7 mouse cellular contexts compared by ENCODE assay signal in genomic region chr11:50376911-50377891, GRCm38 (mm10). TPM values are rescaled to one million over a fixed set of nuclear protein-coding genes. Genes with fewer than 3 reads are reported as not detected.
DNase-seq lines count a peak whose midpoint lies in the region; ATAC-seq lines count a peak whose summit lies in the region.

TSS of gene Hnrnph1 (plus strand) at chr11:50376990.

- H3K9me3 ChIP-seq in intestine, embryonic 16.5 days (ENCODE audit: control insufficient read depth, low read length) = no peaks in the 10 kb centered on the region
- H3K9me3 ChIP-seq in midbrain, embryonic 11.5 days (ENCODE audit: control insufficient read depth, low read length) = no peaks in the 10 kb centered on the region

- H3K36me3 ChIP-seq in intestine, embryonic 16.5 days (ENCODE audit: control insufficient read depth, insufficient read depth, low read length) = no peaks in the 10 kb centered on the region
- H3K36me3 ChIP-seq in midbrain, embryonic 11.5 days (ENCODE audit: control insufficient read depth, insufficient read depth, low read length) = peaks cover 9% of the 10 kb centered on the region; the same call in 1 of the 2 replicates

- DNase-seq in adrenal gland, adult 8-10 months = peak; percentile 97
- peak; percentile 98 for DNase-seq in embryo, embryonic 9.5 days (ENCODE audit: extremely low spot score)
- peak; percentile 97 to 99 for DNase-seq in gastrocnemius, postnatal 4 days (ENCODE audit: low spot score in 2 of 2)
- DNase-seq in left cerebral cortex, postnatal 36 days (ENCODE audit: low spot score in 2 of 2) = peak; percentile 98 to 99
- DNase-seq in midbrain, embryonic 11.5 days (ENCODE audit: low spot score, missing footprints) = peak; percentile 100
- peak; percentile 100 for DNase-seq in skeletal muscle tissue, adult 2 months (ENCODE audit: low read depth, low spot score)

- intact Hi-C loops in left cerebral cortex, postnatal 36 days (cut with DNase I) = loop anchor here (2.0 kb wide), 1 partner anchor 52 kb away; the partner anchor contains the start of gene Canx

- ATAC-seq in intestine, embryonic 16.5 days = peak; percentile 91
- peak; percentile 90 for ATAC-seq in midbrain, embryonic 11.5 days (ENCODE audit: low FRiP score)

- peak within 1 kb of the TSS; percentile 99 for H3K9ac ChIP-seq in intestine, embryonic 16.5 days (ENCODE audit: low read depth, low read length)
- peak within 1 kb of the TSS; percentile 100 for H3K9ac ChIP-seq in midbrain, embryonic 11.5 days (ENCODE audit: low read length)

- peaks cover 14% of the 10 kb centered on the region for H3K4me1 ChIP-seq in intestine, embryonic 16.5 days (ENCODE audit: control insufficient read depth, insufficient read depth, low read length)
- peaks cover 28% of the 10 kb centered on the region for H3K4me1 ChIP-seq in midbrain, embryonic 11.5 days (ENCODE audit: control insufficient read depth, insufficient read depth, low read length)

- H3K27me3 ChIP-seq in intestine, embryonic 16.5 days (replicated peaks; ENCODE audit: control insufficient read depth, insufficient read depth, low read length) = no peaks in the 10 kb centered on the region
- H3K27me3 ChIP-seq in midbrain, embryonic 11.5 days (ENCODE audit: control insufficient read depth, insufficient read depth, low read length) = peaks cover 10% of the 10 kb centered on the region

- H3K4me3 ChIP-seq in intestine, embryonic 16.5 days (ENCODE audit: low read length) = peak within 1 kb of the TSS; percentile 96
- peak within 1 kb of the TSS; percentile 96 for H3K4me3 ChIP-seq in midbrain, embryonic 11.5 days (ENCODE audit: low read depth, low read length)

- peak within 1 kb of the TSS; percentile 100 for H3K27ac ChIP-seq in intestine, embryonic 16.5 days (ENCODE audit: low read length)
- H3K27ac ChIP-seq in midbrain, embryonic 11.5 days (ENCODE audit: low read depth, low read length) = peak within 1 kb of the TSS; percentile 98

- peak within 1 kb of the TSS; percentile 92 for H3K4me2 ChIP-seq in intestine, embryonic 16.5 days (ENCODE audit: low read depth, low read length)
- peak within 1 kb of the TSS; percentile 97 for H3K4me2 ChIP-seq in midbrain, embryonic 11.5 days

- under 1% methylated on average over 76 of the region's 76 CpGs for WGBS in intestine, embryonic 16.5 days
- under 1% methylated on average over 76 of the region's 76 CpGs for WGBS in midbrain, embryonic 11.5 days

RNA-seq across cellular contexts. Expression of gene Hnrnph1, which starts in this region (rescaled TPM):
- 100 to 1,000 TPM; 165 to 402 (median 286) TPM for total RNA-seq in adrenal gland, adult 8-10 months (2022)
- 100 to 1,000 TPM; 217 to 271 TPM for total RNA-seq in gastrocnemius, postnatal 4 days (2021)
- polyA plus RNA-seq in intestine, embryonic 16.5 days (2015; fragmentation: Nextera tagmentation; extraction: Ambion mirVana) = 243 and 262 TPM in 2 replicates
- 100 to 1,000 TPM; 175 to 266 TPM for total RNA-seq in left cerebral cortex, postnatal 36 days (2021)
- polyA plus RNA-seq in midbrain, embryonic 11.5 days (2014; fragmentation: Nextera tagmentation; extraction: Ambion mirVana) = 848 and 902 TPM in 2 replicates

Comparison
In these comparisons a context has a peak if more than half of its experiments do, and no peak if none do; other contexts are left out.
1. Peak in every context shown above with its lines: DNase-seq, ATAC-seq, H3K4me3 ChIP-seq and H3K27ac ChIP-seq.